Mouse (Mus musculus): ENCODE measurements around the gene Csde1. TPM values are rescaled to one million over a fixed set of nuclear protein-coding genes. Genes with fewer than 3 reads are reported as not detected.
A peak's percentile ranks its signal among the peaks of the same experiment; 100 is the strongest.

Gene Csde1
- polyA plus RNA-seq, 1 experiment, result 110 TPM

GRCm38 (mm10) chr3:103100735-103101134 lies 80.5 kb downstream of the Csde1 start:
- Histone ChIP-seq H3K4me1 (ENCODE audit: control insufficient read depth, insufficient read depth, low read length) (peaks cover 4% of the 10 kb centered on the region; the same call in 1 of the 2 replicates), H3K36me3 (ENCODE audit: control insufficient read depth, insufficient read depth, low read length) (no peaks in the 10 kb centered on the region), H3K27me3 (ENCODE audit: control insufficient read depth, insufficient read depth, low read length) (no peaks in the 10 kb centered on the region), H3K27ac (ENCODE audit: control insufficient read depth, insufficient read depth, low read depth, low read length) (no peak overlapping the region), H3K4me3 (ENCODE audit: control insufficient read depth, low read depth, low read length) (no peak overlapping the region)
- TF ChIP-seq CTCF (IDR thresholded peaks at IDR 0.05; ENCODE audit: control insufficient read depth, insufficient read depth, insufficient replicate concordance, low read depth, low read length) (no peak), POLR2A (IDR thresholded peaks at IDR 0.05; ENCODE audit: control insufficient read depth, low read depth, low read length) (no peak)

- TF ChIP-seq CTCF (IDR thresholded peaks at IDR 0.05; ENCODE audit: control insufficient read depth, insufficient read depth, insufficient replicate concordance, low read depth, low read length) (no peak), POLR2A (IDR thresholded peaks at IDR 0.05; ENCODE audit: control insufficient read depth, low read depth, low read length) (no peak)
- Histone ChIP-seq H3K4me3 (ENCODE audit: control insufficient read depth, low read depth, low read length) (no peak overlapping the region), H3K27me3 (ENCODE audit: control insufficient read depth, insufficient read depth, low read length) (no peaks in the 10 kb centered on the region), H3K27ac (ENCODE audit: control insufficient read depth, insufficient read depth, low read depth, low read length) (no peak overlapping the region), H3K4me1 (ENCODE audit: control insufficient read depth, insufficient read depth, low read length) (peaks cover 4% of the 10 kb centered on the region; the same call in 1 of the 2 replicates), H3K36me3 (ENCODE audit: control insufficient read depth, insufficient read depth, low read length) (no peaks in the 10 kb centered on the region)
Measured at GRCm38 (mm10) chr3:103101194-103101593, 81.0 kb downstream of the Csde1 start.

DNA sequence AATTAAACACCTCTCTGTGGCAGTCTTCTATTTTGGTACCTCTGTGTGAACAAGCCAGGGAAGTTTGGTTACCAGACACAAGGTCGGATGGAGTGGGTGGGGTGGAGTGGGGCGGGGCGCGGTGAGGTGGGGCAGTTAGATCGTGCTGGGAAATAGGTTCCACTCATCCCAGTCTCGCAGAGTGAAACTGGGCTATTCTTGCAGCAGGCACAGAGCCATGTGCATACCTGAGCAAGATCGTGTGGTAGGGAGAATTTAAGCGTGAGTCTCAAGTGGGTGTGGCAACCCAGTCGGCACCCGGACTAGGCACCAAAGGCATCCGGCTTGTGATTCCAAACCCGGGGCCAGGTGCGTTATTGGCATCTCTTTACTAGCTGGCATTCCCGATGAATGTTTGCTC lies 81.7 kb downstream of the Csde1 start:
- no peak overlapping the region for H3K27ac ChIP-seq (ENCODE audit: control insufficient read depth, insufficient read depth, low read depth, low read length)
- no peaks in the 10 kb centered on the region for H3K36me3 ChIP-seq (ENCODE audit: control insufficient read depth, insufficient read depth, low read length)
- H3K4me3 ChIP-seq (ENCODE audit: control insufficient read depth, low read depth, low read length), result peak overlapping the region; percentile 92
- TF ChIP-seq CTCF (IDR thresholded peaks at IDR 0.05; ENCODE audit: control insufficient read depth, insufficient read depth, insufficient replicate concordance, low read depth, low read length) (no peak), POLR2A (IDR thresholded peaks at IDR 0.05; ENCODE audit: control insufficient read depth, low read depth, low read length) (no peak)
- peaks cover 4% of the 10 kb centered on the region; the same call in 1 of the 2 replicates for H3K4me1 ChIP-seq (ENCODE audit: control insufficient read depth, insufficient read depth, low read length)
- no peaks in the 10 kb centered on the region for H3K27me3 ChIP-seq (ENCODE audit: control insufficient read depth, insufficient read depth, low read length)

GRCm38 (mm10) chr3:103102454-103103390 lies 82.5 kb downstream of the Csde1 start, which contains the start of gene Dennd2c:
TSS of gene Dennd2c (plus strand) at chr3:103102604.
- Histone ChIP-seq H3K4me1 (ENCODE audit: control insufficient read depth, insufficient read depth, low read length) (peaks cover 4% of the 10 kb centered on the region; the same call in 1 of the 2 replicates), H3K27me3 (ENCODE audit: control insufficient read depth, insufficient read depth, low read length) (no peaks in the 10 kb centered on the region), H3K27ac (ENCODE audit: control insufficient read depth, insufficient read depth, low read depth, low read length) (no peak within 1 kb of the TSS), H3K4me3 (ENCODE audit: control insufficient read depth, low read depth, low read length) (peak within 1 kb of the TSS; percentile 92), H3K36me3 (ENCODE audit: control insufficient read depth, insufficient read depth, low read length) (no peaks in the 10 kb centered on the region)
- 0 out of 2 replicates have a peak, but pooled peaks have one; percentile 4 for TF ChIP-seq CTCF (IDR thresholded peaks at IDR 0.05; ENCODE audit: control insufficient read depth, insufficient read depth, insufficient replicate concordance, low read depth, low read length)
- peak; percentile 62 for TF ChIP-seq POLR2A (IDR thresholded peaks at IDR 0.05; ENCODE audit: control insufficient read depth, low read depth, low read length)

Other genes starting within 250 kb of the Csde1 start
- 3.8 and 4.5 TPM in 2 replicates for gene Tshb, start 237.7 kb upstream of the Csde1 start, polyA plus RNA-seq (2012; rRNA removed)
- gene Sycp1, start 84.3 kb upstream of the Csde1 start, polyA plus RNA-seq (2012; rRNA removed), result 28.9 and 33.5 TPM in 2 replicates
- gene Nr1h5, start 56.3 kb upstream of the Csde1 start, polyA plus RNA-seq (2012; rRNA removed), result 0.40 and 0.43 TPM in 2 replicates
- 10.2 and 16.3 TPM in 2 replicates for gene Sike1, start 24.7 kb upstream of the Csde1 start, polyA plus RNA-seq (2012; rRNA removed)
- 60.9 and 72.3 TPM in 2 replicates for gene Nras, start 37.9 kb downstream of the Csde1 start, polyA plus RNA-seq (2012; rRNA removed)
- gene Ampd1, start 53.6 kb downstream of the Csde1 start, polyA plus RNA-seq (2012; rRNA removed), result 1.3 and 1.5 TPM in 2 replicates
- gene Dennd2c, start 82.2 kb downstream of the Csde1 start, polyA plus RNA-seq (2012; rRNA removed), result 0.88 and 1.1 TPM in 2 replicates
- gene Bcas2, start 151.2 kb downstream of the Csde1 start, polyA plus RNA-seq (2012; rRNA removed), result 72.6 and 82.1 TPM in 2 replicates

All from testis, adult 2 months (tissue).